Mouse (Mus musculus): ENCODE results near the gene Akap6.
"Not testable (repeated sequence)": the region's sequence is repeated elsewhere in the genome, so short reads cannot be mapped to it uniquely, and the experiment has no call there.

Akap6 gene

GRCm38 (mm10) chr12:52711857-52712640, 12.9 kb downstream of the Akap6 start:
- DNase-seq (ENCODE audit: low spot score): no peak

GRCm38 (mm10) chr12:52718392-52718791, 19.2 kb downstream of the Akap6 start:
- no peak for DNase-seq (ENCODE audit: low spot score)

- no peak for DNase-seq (ENCODE audit: low spot score)
These were observed 20.0 kb downstream of the Akap6 start for GRCm38 (mm10) chr12:52719232-52719631.

GRCm38 (mm10) chr12:52719681-52720080, 20.5 kb downstream of the Akap6 start:
- DNase-seq (ENCODE audit: low spot score): no peak

- DNase-seq (ENCODE audit: low spot score): not testable (repeated sequence)
These were observed 24.9 kb downstream of the Akap6 start for GRCm38 (mm10) chr12:52724039-52724615.

- no peak for DNase-seq (ENCODE audit: low spot score)
These were observed 27.4 kb downstream of the Akap6 start for GRCm38 (mm10) chr12:52726434-52727231.

GRCm38 (mm10) chr12:52729396-52729795, 30.2 kb downstream of the Akap6 start:
- DNase-seq (ENCODE audit: low spot score): no peak

GRCm38 (mm10) chr12:52735161-52735560, 36.0 kb downstream of the Akap6 start:
- not testable (repeated sequence) for DNase-seq (ENCODE audit: low spot score)

- no peak for DNase-seq (ENCODE audit: low spot score)
These were observed 38.0 kb downstream of the Akap6 start for GRCm38 (mm10) chr12:52737151-52737550.

GRCm38 (mm10) chr12:52739326-52739725, 40.1 kb downstream of the Akap6 start:
- no peak for DNase-seq (ENCODE audit: low spot score)

GRCm38 (mm10) chr12:52741801-52742200, 42.6 kb downstream of the Akap6 start:
- no peak for DNase-seq (ENCODE audit: low spot score)

- DNase-seq (ENCODE audit: low spot score): no peak
These were observed 50.8 kb downstream of the Akap6 start for GRCm38 (mm10) chr12:52750006-52750405.

- no peak for DNase-seq (ENCODE audit: low spot score)
These were observed 56.5 kb downstream of the Akap6 start for GRCm38 (mm10) chr12:52755649-52756048.

- DNase-seq (ENCODE audit: low spot score): no peak
These were observed 58.7 kb downstream of the Akap6 start for GRCm38 (mm10) chr12:52757881-52758280.

GRCm38 (mm10) chr12:52764046-52764445, 64.9 kb downstream of the Akap6 start:
- DNase-seq (ENCODE audit: low spot score): no peak

- DNase-seq (ENCODE audit: low spot score): no peak
These were observed 65.6 kb downstream of the Akap6 start for GRCm38 (mm10) chr12:52764810-52765209.

GRCm38 (mm10) chr12:52769561-52769960, 70.4 kb downstream of the Akap6 start:
- no peak for DNase-seq (ENCODE audit: low spot score)

- DNase-seq (ENCODE audit: low spot score): no peak
These were observed 72.7 kb downstream of the Akap6 start for GRCm38 (mm10) chr12:52771931-52772330.

GRCm38 (mm10) chr12:52772494-52773280, 73.5 kb downstream of the Akap6 start:
- DNase-seq (ENCODE audit: low spot score): no peak

- no peak for DNase-seq (ENCODE audit: low spot score)
These were observed 74.7 kb downstream of the Akap6 start for GRCm38 (mm10) chr12:52773847-52774246.

- DNase-seq (ENCODE audit: low spot score): no peak
These were observed 75.2 kb downstream of the Akap6 start for GRCm38 (mm10) chr12:52774382-52774781.

GRCm38 (mm10) chr12:52780216-52780615, 81.0 kb downstream of the Akap6 start:
- DNase-seq (ENCODE audit: low spot score): no peak
